In the genomic region with DNA sequence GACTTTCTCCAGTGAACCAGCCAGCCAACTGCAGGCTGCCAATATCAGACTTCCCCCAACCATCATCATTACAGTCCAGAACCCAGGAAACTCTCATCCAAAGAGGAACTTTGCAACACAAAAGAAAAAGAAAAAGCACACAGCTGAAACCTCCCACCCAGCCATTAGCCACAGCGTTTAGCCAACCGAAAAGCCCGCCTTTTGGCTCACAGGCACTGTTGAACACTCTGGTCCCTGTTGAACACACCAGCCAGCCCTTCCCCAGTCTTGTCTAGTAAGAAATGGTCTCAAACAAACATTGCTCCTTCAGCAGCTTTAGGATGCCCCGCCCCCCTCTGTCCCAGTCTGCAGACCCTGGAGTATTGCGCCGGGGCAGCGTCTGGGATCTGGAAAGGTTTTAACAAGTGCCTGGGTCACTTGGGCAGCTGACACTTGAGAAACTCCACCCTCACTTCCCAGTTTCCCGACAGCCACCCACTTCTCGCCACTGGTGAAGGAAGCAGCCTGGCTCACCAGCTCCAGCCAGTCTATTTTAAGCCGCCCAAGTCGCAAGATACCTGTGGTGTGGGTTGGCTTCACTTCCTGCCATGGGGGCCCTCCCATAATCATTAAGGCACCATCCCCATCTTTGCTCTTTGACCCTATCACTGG, we compare ENCODE assay signal across 11 mouse cellular contexts. TPM values are rescaled to one million over a fixed set of nuclear protein-coding genes. Genes with fewer than 3 reads are reported as not detected.
DNase-seq lines count a peak whose midpoint lies in the region; ATAC-seq and TF ChIP-seq lines count a peak whose summit lies in the region.
"Had no signal": no experiment of that assay in that cellular context is flagged by ENCODE, and none has a peak within 500 bp of the region (broad histone marks: within the 10 kb centered on the region; RNA-seq: fewer than 3 reads in every experiment).

No protein-coding gene starts in this region.

- no peaks in the 10 kb centered on the region for H3K27me3 ChIP-seq in heart, embryonic 16.5 days (ENCODE audit: control insufficient read depth, insufficient read depth, low read length)
- H3K27me3 ChIP-seq in limb, embryonic 10.5 days (ENCODE audit: low read depth, poor library complexity, severe bottlenecking): no peaks in the 10 kb centered on the region
- H3K27me3 ChIP-seq in small intestine, adult 2 months (ENCODE audit: control insufficient read depth, insufficient read depth, low read length): no peaks in the 10 kb centered on the region
- H3K27me3 ChIP-seq: Patski had no signal

- H3K4me2 ChIP-seq in heart, embryonic 16.5 days (ENCODE audit: low read depth, low read length): peak overlapping the region; percentile 36; the same call in 1 of the 2 replicates

- WGBS in heart, embryonic 16.5 days: 36% methylated on average over 11 of the region's 11 CpGs
- 35% methylated on average over 11 of the region's 11 CpGs for WGBS in limb, embryonic 10.5 days
- WGBS in small intestine, adult 2 months: 41% methylated on average over 11 of the region's 11 CpGs

- no peak for ATAC-seq in heart, embryonic 16.5 days (replicated peaks; ENCODE audit: extremely low read depth, insufficient read depth, low FRiP score)
- ATAC-seq: Patski had no signal

- H3K4me1 ChIP-seq in heart, embryonic 16.5 days (ENCODE audit: control insufficient read depth, insufficient read depth, low read length): peaks cover 24% of the 10 kb centered on the region
- peaks cover 56% of the 10 kb centered on the region for H3K4me1 ChIP-seq in limb, embryonic 10.5 days
- H3K4me1 ChIP-seq in small intestine, adult 2 months (ENCODE audit: control insufficient read depth, insufficient read depth, insufficient read length, low read length): peaks cover 36% of the 10 kb centered on the region

- no peak overlapping the region for H3K4me3 ChIP-seq in heart, embryonic 16.5 days (ENCODE audit: low read length)
- no peak overlapping the region for H3K4me3 ChIP-seq in limb, embryonic 10.5 days
- peak overlapping the region; percentile 2; the same call in 1 of the 2 replicates for H3K4me3 ChIP-seq in small intestine, adult 2 months (ENCODE audit: low read depth, low read length)
- H3K4me3 ChIP-seq: megakaryocyte, embryonic 14.5 days had no signal

- no peaks in the 10 kb centered on the region for H3K36me3 ChIP-seq in heart, embryonic 16.5 days (ENCODE audit: control insufficient read depth, insufficient read depth)
- no peaks in the 10 kb centered on the region for H3K36me3 ChIP-seq in limb, embryonic 10.5 days
- peaks cover 1% of the 10 kb centered on the region; the same call in 1 of the 2 replicates for H3K36me3 ChIP-seq in small intestine, adult 2 months (ENCODE audit: control insufficient read depth, insufficient read depth, low read length)

- no peak overlapping the region for H3K9ac ChIP-seq in heart, embryonic 16.5 days (ENCODE audit: low read length)

- H3K9me3 ChIP-seq in heart, embryonic 16.5 days (replicated peaks; ENCODE audit: control insufficient read depth, low read length): no peaks in the 10 kb centered on the region
- no peaks in the 10 kb centered on the region for H3K9me3 ChIP-seq in limb, embryonic 10.5 days (replicated peaks)
- H3K9me3 ChIP-seq: megakaryocyte, embryonic 14.5 days had no signal

- H3K27ac ChIP-seq in heart, embryonic 16.5 days (ENCODE audit: low read length): peak overlapping the region; percentile 55
- H3K27ac ChIP-seq in limb, embryonic 10.5 days: peak overlapping the region; percentile 67
- H3K27ac ChIP-seq in small intestine, adult 2 months (ENCODE audit: insufficient read depth, low read depth, low read length): peak overlapping the region; percentile 95

- intact Hi-C loops in heart, postnatal 14 days (cut with DNase I): no loop called here

- no peak for TF ChIP-seq CTCF in small intestine, adult 2 months (IDR thresholded peaks at IDR 0.05; ENCODE audit: extremely low read depth, insufficient read length, insufficient replicate concordance, low read depth, low read length)

- no peak for DNase-seq in heart, postnatal 14 days
- DNase-seq in ZHBTc4 (ENCODE audit: low read depth, low spot score) (peak; percentile 91), MN1 (ENCODE audit: low spot score) (no peak)
- peak; percentile 43 for DNase-seq in limb, embryonic 10.5 days (ENCODE audit: low spot score)
- DNase-seq in adrenal gland, adult 2 months: no peak
- no peak for DNase-seq in spleen, postnatal 10 days (ENCODE audit: low spot score in 2 of 2)
- DNase-seq: thymus, postnatal 4 days had no signal

- TF ChIP-seq POLR2A in small intestine, adult 2 months (IDR thresholded peaks at IDR 0.05; ENCODE audit: low read depth, low read length): no peak

RNA-seq across cellular contexts. Expression of a gene that starts 11.6 kb away (rescaled TPM):
- polyA plus RNA-seq in heart, embryonic 16.5 days (2015; fragmentation: Nextera tagmentation; extraction: Ambion mirVana): 3.6 and 6.2 TPM in 2 replicates
- total RNA-seq in heart, postnatal 14 days (2021): under 1 TPM; 0.34 to 0.36 TPM
- polyA plus RNA-seq in limb, embryonic 10.5 days (2016; fragmentation: Nextera tagmentation; extraction: Ambion mirVana): 11.3 and 13.2 TPM in 2 replicates
- 132 and 279 TPM in 2 replicates for polyA plus RNA-seq in small intestine, adult 2 months (2012; rRNA removed)
- total RNA-seq in adrenal gland, adult 2 months (2021): 1 to 10 TPM in 1 of 2 experiments, under 1 TPM in 1; 0.48 to 1.5 TPM
- polyA plus RNA-seq in adrenal gland, adult 2 months (2012; rRNA removed): 0.41 and 1.2 TPM in 2 replicates
- polyA plus RNA-seq: Patski had no signal

Comparison
In these comparisons a context has a peak if more than half of its experiments do, and no peak if none do; other contexts are left out.
1. DNase-seq: peak in ZHBTc4 (single experiment) and limb, embryonic 10.5 days (single experiment); none in heart, postnatal 14 days (0 of 2), adrenal gland, adult 2 months (single experiment), spleen, postnatal 10 days (0 of 2) and MN1 (single experiment).
2. Peak in every context shown above with its lines, with median percentiles within 50 percentile points of each other: H3K27ac ChIP-seq.